Mouse (Mus musculus): ENCODE measurements at regions not wholly inside any gene's neighbourhood (a gene's known extent, or its start where the extent isn't known, plus 50 kb on each side); places are given as distances from the start of the nearest gene placed in this dataset.

DNA sequence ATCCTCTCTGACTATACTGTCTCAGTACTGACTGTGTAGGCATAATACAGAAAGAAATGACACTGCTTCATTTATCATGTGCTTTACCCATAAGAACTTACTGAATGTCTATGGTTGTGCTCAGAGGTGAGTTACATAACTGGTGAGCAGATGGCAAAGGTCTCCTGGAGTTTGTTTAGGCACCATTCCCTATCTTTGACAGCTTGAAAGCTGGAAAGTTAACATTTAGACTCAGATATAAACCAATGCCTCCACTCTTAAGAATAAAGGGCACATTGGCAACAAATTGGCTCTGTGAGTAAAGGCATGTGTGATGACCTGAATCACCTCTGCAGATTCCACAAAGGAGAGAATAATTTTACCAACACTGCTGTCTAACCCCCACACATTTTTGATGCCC, 894.0 kb upstream of the Gm8797 start:
- TF ChIP-seq CTCF (IDR thresholded peaks at IDR 0.05) (no peak), EP300 (IDR thresholded peaks at IDR 0.05) (no peak)
